Mouse (Mus musculus) lung, adult 2 months (tissue): ENCODE results near the gene Dph2. TPM values are rescaled to one million over a fixed set of nuclear protein-coding genes. Genes with fewer than 3 reads are reported as not detected.
A peak's percentile ranks its signal among the peaks of the same experiment; 100 is the strongest.

Experiments
- DNase-seq: peaks from one replicate; pipeline ENCODE4 v3.0.0; 2022
- H3K4me1 ChIP-seq: fragments of 200-500 bp; 2 replicates; pipeline ENCODE4 v1.6.1; 2011; ENCODE audit warnings: low read length; ENCODE audit not compliant: control insufficient read depth, insufficient read depth
- H3K4me3 ChIP-seq: fragments of 200-500 bp; replicated peaks from 2 replicates; pipeline ENCODE3; 2011; ENCODE audit warnings: low read depth, mild to moderate bottlenecking, control low read depth, low read length; ENCODE audit errors: extremely low read depth
- CTCF ChIP-seq: fragments of 200-500 bp; IDR thresholded peaks from 2 replicates; pipeline ENCODE4 v1.5.1; 2011; ENCODE audit warnings: mild to moderate bottlenecking, low read length, control low read depth; ENCODE audit not compliant: insufficient read depth
- POLR2A ChIP-seq: fragments of 200-500 bp; IDR thresholded peaks from 2 replicates; pipeline ENCODE4 v1.6.1; 2011; ENCODE audit warnings: low read depth, mild to moderate bottlenecking, control low read depth, low read length, borderline replicate concordance; ENCODE audit errors: extremely low read depth
- WGBS: fragments of 180-500 bp; shearing (Covaris S2); methylation state at CpG from one replicate; pipeline ENCODE4 v1.1.7; 2018; 5-methylcytosine and 5-hydroxymethylcytosine counted together
- polyA plus RNA-seq: library from polyadenylated mRNA; depleted of rRNA; stranded (reverse); fragments of >200 nt; gene quantifications from 2 replicates; pipeline ENCODE4 v1.2.3, GENCODE M21; 2012

Gene Dph2
- polyA plus RNA-seq, 1 experiment: 10.7 TPM

- Histone ChIP-seq H3K4me1 (no peaks in the 10 kb centered on the region), H3K4me3 (no peak overlapping the region)
- WGBS: 85% methylated on average over 2 of the region's 2 CpGs
- TF ChIP-seq POLR2A: no peak
- no peak for TF ChIP-seq CTCF
- no peak for DNase-seq
Measured at GRCm38 (mm10) chr4:117921358-117921757, 29.5 kb upstream of the Dph2 start.

- 70% methylated on average over 5 of the region's 5 CpGs for WGBS
- H3K4me3 ChIP-seq: no peak overlapping the region
- DNase-seq: no peak
- TF ChIP-seq POLR2A (no peak), CTCF (no peak)
- peaks cover 5% of the 10 kb centered on the region; the same call in 1 of the 2 replicates for H3K4me1 ChIP-seq
Measured at GRCm38 (mm10) chr4:117918762-117919161, 26.9 kb upstream of the Dph2 start.

GRCm38 (mm10) chr4:117918261-117918660, 26.4 kb upstream of the Dph2 start:
- WGBS: 53% methylated on average over 3 of the region's 3 CpGs
- Histone ChIP-seq H3K4me3 (no peak overlapping the region), H3K4me1 (peaks cover 5% of the 10 kb centered on the region; the same call in 1 of the 2 replicates)
- TF ChIP-seq POLR2A: no peak
- DNase-seq: no peak

GRCm38 (mm10) chr4:117917847-117918246, 26.0 kb upstream of the Dph2 start:
- H3K4me1 ChIP-seq: peaks cover 8% of the 10 kb centered on the region; the same call in 1 of the 2 replicates
- H3K4me3 ChIP-seq: no peak overlapping the region
- no peak for DNase-seq
- TF ChIP-seq CTCF (no peak), POLR2A (no peak)
- 87% methylated on average over 4 of the region's 4 CpGs for WGBS

GRCm38 (mm10) chr4:117917402-117917801, 25.6 kb upstream of the Dph2 start:
- DNase-seq: no peak
- H3K4me3 ChIP-seq: no peak overlapping the region
- TF ChIP-seq POLR2A: no peak
- no peak for TF ChIP-seq CTCF
- 81% methylated on average over 4 of the region's 4 CpGs for WGBS
- H3K4me1 ChIP-seq: peaks cover 9% of the 10 kb centered on the region; the same call in 1 of the 2 replicates

- no peak for DNase-seq
- 51% methylated on average over 5 of the region's 5 CpGs for WGBS
- TF ChIP-seq CTCF (no peak), POLR2A (no peak)
- peaks cover 9% of the 10 kb centered on the region; the same call in 1 of the 2 replicates for H3K4me1 ChIP-seq
- no peak overlapping the region for H3K4me3 ChIP-seq
Measured at GRCm38 (mm10) chr4:117916386-117916785, 24.6 kb upstream of the Dph2 start.

GRCm38 (mm10) chr4:117915489-117916105, 23.8 kb upstream of the Dph2 start:
- TF ChIP-seq POLR2A (no peak), CTCF (no peak)
- Histone ChIP-seq H3K4me1 (peaks cover 9% of the 10 kb centered on the region; the same call in 1 of the 2 replicates), H3K4me3 (peak overlapping the region; percentile 96)
- 2% methylated on average over 19 of the region's 19 CpGs for WGBS
- no peak for DNase-seq

GRCm38 (mm10) chr4:117914591-117915442, 23.0 kb upstream of the Dph2 start, which contains the start of gene Ipo13:
Ipo13 (minus strand) TSS chr4:117914999.
- WGBS: under 1% methylated on average over 61 of the region's 61 CpGs

GRCm38 (mm10) chr4:117914031-117914430, 22.2 kb upstream of the Dph2 start:
- peak overlapping the region; percentile 96 for H3K4me3 ChIP-seq
- TF ChIP-seq POLR2A (no peak), CTCF (no peak)
- 11% methylated on average over 8 of the region's 8 CpGs for WGBS
- DNase-seq: no peak
- peaks cover 11% of the 10 kb centered on the region for H3K4me1 ChIP-seq

More at GRCm38 (mm10) chr4:117914591-117915442, 23.0 kb upstream of the Dph2 start, which contains the start of gene Ipo13:
- peaks cover 9% of the 10 kb centered on the region; the same call in 1 of the 2 replicates for H3K4me1 ChIP-seq
- DNase-seq: peak; percentile 97
- peak within 1 kb of the TSS; percentile 96 for H3K4me3 ChIP-seq
- TF ChIP-seq CTCF: no peak
- peak; percentile 88 for TF ChIP-seq POLR2A
